Mouse (Mus musculus) embryonic facial prominence, embryonic 10.5 days (tissue): Measurements from ENCODE around the gene Sncg. TPM values are rescaled to one million over a fixed set of nuclear protein-coding genes. Genes with fewer than 3 reads are reported as not detected.
"Not testable (repeated sequence)": the region's sequence is repeated elsewhere in the genome, so short reads cannot be mapped to it uniquely, and the experiment has no call there.

ENCODE experiments used
- DNase-seq: peaks from one replicate; pipeline ENCODE4 v3.0.0-alpha.2; 2017; ENCODE audit warnings: low spot score
- H3K27ac ChIP-seq: fragments of 300-500 bp; sonication (generic); replicated peaks from 2 replicates; pipeline ENCODE4 v1.5.1; 2016; ENCODE audit warnings: mild to moderate bottlenecking
- H3K27me3 ChIP-seq: fragments of 300-500 bp; sonication (generic); replicated peaks from 2 replicates; pipeline ENCODE4 v1.6.1; 2016; ENCODE audit warnings: low read depth, mild to moderate bottlenecking; ENCODE audit not compliant: poor library complexity, severe bottlenecking
- H3K36me3 ChIP-seq: fragments of 300-500 bp; sonication (generic); replicated peaks from 2 replicates; pipeline ENCODE4 v1.6.1; 2016; ENCODE audit warnings: mild to moderate bottlenecking, moderate library complexity
- H3K4me1 ChIP-seq: fragments of 300-500 bp; sonication (generic); 2 replicates; pipeline ENCODE4 v1.6.1; 2016
- H3K4me3 ChIP-seq: fragments of 300-500 bp; sonication (generic); 2 replicates; pipeline ENCODE4 v1.5.1; 2016; ENCODE audit warnings: mild to moderate bottlenecking, moderate library complexity
- H3K9me3 ChIP-seq: fragments of 300-500 bp; sonication (generic); 2 replicates; pipeline ENCODE4 v1.6.1; 2016; ENCODE audit warnings: mild to moderate bottlenecking
- WGBS: fragments of 180-500 bp; shearing (Covaris S2); methylation state at CpG from one replicate; pipeline ENCODE4 v1.1.7; 2016; 5-methylcytosine and 5-hydroxymethylcytosine counted together
- polyA plus RNA-seq: library from polyadenylated mRNA; unstranded; fragments of >200 nt; fragmentation: Nextera tagmentation; extraction: Ambion mirVana; gene quantifications from 2 replicates; pipeline ENCODE4 v1.2.1, GENCODE M21; 2016

Gene Sncg
- polyA plus RNA-seq, 1 experiment from 2014 or later, result 44.5 TPM

DNA sequence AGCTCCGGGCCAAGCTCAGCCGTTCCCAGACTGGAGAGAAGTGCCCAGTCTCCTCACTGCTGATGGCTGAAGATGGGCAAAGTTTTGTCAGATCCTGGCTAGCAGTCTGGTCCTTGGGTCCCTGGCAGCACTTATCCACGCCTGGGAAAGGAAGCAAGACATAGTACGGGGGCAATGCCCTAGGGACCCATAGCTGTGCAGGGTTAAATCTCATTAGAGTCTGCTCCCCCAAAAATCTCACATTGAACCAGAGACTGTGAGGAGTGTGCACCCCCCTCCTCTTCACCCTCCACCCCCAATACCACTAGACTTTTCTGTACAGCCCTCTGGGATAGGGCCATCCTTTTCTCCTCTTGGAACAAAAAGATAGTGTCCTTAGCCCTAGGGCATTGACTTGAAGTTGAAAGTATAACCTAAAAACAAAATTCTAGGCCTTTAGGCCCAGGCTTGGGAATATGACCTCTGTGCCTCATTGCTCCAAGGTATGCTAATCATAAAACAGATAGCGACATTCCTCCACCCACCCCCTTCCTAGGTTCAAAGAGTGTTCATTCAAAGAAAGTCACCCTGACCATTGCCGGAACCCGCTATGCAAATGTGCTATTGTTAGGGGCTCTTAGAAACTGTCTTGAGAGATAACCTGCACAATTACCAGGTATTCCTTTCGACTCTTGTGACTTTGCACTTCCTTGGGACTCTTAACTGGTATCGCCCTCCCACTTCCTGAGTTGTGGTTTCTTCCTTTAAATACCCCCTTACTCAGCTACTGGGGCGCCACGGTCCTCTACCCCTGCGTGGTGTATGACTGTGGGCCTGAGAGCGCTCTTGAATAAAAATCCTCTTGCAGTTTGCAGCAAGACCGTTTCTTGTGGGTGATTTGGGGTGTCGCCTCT lies 10.1 kb downstream of the Sncg start:
- H3K36me3 ChIP-seq, H3K9me3 ChIP-seq, H3K27ac ChIP-seq, DNase-seq: not testable (repeated sequence)
- WGBS, result 75% methylated on average over 15 of the region's 15 CpGs
- Histone ChIP-seq H3K4me1 (peaks cover 14% of the 10 kb centered on the region), H3K4me3 (peak overlapping the region; percentile 59), H3K27me3 (peaks cover 40% of the 10 kb centered on the region)

DNA sequence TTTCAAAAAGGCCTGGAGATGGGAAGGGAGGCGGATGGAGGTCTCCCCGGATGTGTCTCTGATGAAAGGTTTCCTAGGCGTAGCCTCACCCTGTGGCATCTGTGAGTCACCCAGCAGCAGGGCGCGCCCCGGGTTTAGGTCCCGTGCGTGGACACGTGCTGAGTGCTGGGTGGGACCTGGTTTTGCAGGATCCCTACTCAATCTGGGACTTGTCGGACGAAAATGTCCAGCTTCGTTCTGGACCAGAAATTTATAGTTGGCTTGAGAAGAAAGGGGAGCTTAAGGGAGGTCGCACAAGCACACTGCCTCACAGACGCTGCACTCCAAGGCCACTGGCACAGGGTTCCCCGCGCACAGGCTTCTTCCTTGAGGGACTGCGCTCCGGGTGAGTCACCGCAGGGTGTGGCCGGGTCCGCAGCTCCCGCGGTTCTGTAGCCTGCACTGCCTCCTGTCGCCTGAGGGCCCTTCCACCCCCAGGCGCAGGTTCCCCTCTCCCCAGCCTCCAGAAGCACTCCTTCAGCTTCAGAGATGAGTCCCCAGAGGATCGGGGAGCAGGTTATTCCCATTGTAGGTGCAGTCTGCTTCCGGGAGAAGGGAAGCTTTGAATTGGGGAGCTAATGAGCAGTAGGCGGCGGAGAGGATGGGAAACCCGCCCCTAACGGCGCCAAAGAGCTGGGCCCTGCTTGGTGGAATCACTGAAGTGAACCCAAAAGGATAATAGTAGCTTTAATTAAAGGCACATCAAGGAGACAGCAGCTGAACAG lies 10.9 kb downstream of the Sncg start:
- no peaks in the 10 kb centered on the region for H3K9me3 ChIP-seq
- DNase-seq, result peak; percentile 66
- peak overlapping the region; percentile 61 for H3K27ac ChIP-seq
- H3K4me3 ChIP-seq, result peak overlapping the region; percentile 59
- H3K36me3 ChIP-seq, result no peaks in the 10 kb centered on the region
- H3K27me3 ChIP-seq, result peaks cover 40% of the 10 kb centered on the region
- WGBS, result 1% methylated on average over 32 of the region's 32 CpGs
- peaks cover 14% of the 10 kb centered on the region for H3K4me1 ChIP-seq

DNA sequence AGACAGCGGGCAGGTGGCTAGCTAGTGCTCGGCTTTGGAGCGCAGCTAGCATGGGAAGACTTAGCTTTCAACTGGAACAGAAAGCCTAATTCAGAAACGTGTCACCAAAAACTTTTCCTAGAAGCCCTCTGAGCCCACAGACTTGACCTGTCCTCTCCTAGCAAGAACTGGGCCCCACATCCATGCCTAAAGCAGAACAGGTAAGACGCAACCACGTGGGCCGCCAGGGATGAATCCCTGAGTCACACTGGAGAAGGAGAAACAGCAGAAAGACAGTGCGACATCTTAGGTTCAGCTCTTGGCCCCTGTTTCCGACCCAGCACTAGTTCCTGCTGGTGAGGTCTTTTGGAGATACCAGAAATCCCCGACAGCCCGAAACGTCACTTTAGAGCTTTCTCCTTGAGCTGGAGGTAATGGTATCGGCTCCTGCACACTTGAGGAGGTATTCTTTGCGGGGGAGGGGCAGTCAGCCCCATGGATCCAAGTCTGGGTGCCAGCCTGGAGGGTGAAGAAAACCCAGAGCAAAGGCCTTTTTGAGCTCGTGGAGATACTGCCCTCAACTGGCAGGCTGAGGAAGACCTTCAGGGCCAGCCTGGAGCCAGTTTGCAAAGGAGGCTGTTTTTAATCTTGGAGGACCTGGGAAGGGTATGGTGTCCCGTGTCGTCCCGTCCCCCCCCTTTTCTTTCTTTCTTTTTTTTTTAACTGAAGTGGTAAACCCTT lies 11.7 kb downstream of the Sncg start:
- H3K4me3 ChIP-seq, result peak overlapping the region; percentile 59
- peak; percentile 64 for DNase-seq
- 26% methylated on average over 18 of the region's 18 CpGs for WGBS
- H3K4me1 ChIP-seq, result peaks cover 14% of the 10 kb centered on the region
- peaks cover 40% of the 10 kb centered on the region for H3K27me3 ChIP-seq
- H3K36me3 ChIP-seq, result no peaks in the 10 kb centered on the region
- H3K9me3 ChIP-seq, result no peaks in the 10 kb centered on the region
- peak overlapping the region; percentile 61 for H3K27ac ChIP-seq

DNA sequence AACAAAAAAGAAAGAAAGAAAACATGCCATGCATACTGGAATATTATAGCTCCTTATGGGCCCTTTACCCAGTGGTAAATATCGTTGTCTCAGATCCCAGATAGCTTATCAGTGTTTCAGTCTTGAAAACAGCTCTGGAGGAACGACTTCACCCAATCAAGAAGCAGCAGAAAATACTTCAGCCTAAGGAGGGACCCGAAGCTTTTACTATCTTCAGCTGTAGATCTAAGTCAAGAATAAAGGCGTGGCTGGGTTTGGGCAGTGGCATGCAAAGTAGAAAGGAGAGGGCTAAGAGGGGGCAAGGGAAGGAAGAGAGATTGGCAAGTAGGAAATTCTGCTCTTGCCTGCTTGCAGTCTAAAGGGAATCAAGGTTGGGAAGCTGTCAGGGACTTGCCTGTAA lies 12.5 kb downstream of the Sncg start:
- no peak overlapping the region for H3K27ac ChIP-seq
- H3K36me3 ChIP-seq, result no peaks in the 10 kb centered on the region
- H3K4me1 ChIP-seq, result peaks cover 14% of the 10 kb centered on the region
- H3K9me3 ChIP-seq, result no peaks in the 10 kb centered on the region
- 82% methylated on average over 4 of the region's 4 CpGs for WGBS
- no peak for DNase-seq
- H3K4me3 ChIP-seq, result no peak overlapping the region
- H3K27me3 ChIP-seq, result peaks cover 40% of the 10 kb centered on the region

DNA sequence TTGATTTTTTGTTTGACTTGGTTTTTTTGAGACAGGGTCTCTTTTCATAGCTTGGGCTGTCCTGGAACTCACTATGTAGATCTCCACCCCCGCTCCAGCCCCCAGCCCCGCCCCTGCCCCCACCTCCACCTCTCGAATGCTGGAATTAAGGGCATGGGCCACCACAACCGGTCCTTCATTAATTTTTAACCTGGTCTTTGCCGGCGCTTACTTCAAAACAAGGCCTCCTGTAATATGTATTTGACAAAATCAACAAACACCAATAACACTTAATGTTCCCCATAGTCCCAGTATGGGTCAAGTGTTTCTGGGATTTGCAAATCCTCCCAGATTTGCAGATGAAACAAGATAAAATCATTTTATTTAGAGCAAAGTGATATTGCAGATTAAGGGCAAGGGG lies 14.3 kb downstream of the Sncg start:
- Histone ChIP-seq H3K9me3 (no peaks in the 10 kb centered on the region), H3K36me3 (no peaks in the 10 kb centered on the region), H3K4me3 (no peak overlapping the region), H3K4me1 (peaks cover 18% of the 10 kb centered on the region), H3K27me3 (peaks cover 40% of the 10 kb centered on the region), H3K27ac (no peak overlapping the region)
- WGBS, result 42% methylated on average over 6 of the region's 6 CpGs
- no peak for DNase-seq

DNA sequence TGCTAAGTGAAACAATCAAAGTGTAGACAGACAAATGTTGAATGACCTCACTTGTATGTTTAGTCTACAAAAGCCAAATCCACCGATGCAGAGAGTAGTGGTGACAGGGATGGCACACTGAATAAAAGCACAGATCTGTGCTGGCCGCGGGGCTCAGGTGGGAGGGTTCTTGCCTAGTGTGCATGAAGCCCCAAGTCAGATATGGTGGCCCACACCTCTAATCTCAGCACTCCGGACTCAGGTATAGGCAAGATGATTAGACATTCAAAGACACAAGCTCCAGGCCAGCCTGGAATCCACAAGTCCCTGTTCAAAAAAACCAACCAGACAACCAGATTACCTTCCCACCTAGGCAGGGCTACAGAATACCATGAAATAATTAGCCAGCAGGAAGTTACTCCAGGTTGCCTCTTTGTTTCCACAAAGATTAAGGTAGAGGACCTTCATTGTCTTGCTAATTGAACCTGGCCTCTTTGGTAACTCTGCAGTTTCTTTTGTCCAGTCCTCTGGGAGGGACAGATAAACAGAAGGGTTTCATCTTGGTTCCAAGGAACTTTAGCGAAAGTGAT lies 14.8 kb downstream of the Sncg start:
- DNase-seq, result no peak
- Histone ChIP-seq H3K4me1 (peaks cover 23% of the 10 kb centered on the region), H3K27ac (no peak overlapping the region), H3K36me3 (no peaks in the 10 kb centered on the region), H3K27me3 (peaks cover 35% of the 10 kb centered on the region), H3K4me3 (no peak overlapping the region), H3K9me3 (no peaks in the 10 kb centered on the region)
- 34% methylated on average over 5 of the region's 5 CpGs for WGBS

DNA sequence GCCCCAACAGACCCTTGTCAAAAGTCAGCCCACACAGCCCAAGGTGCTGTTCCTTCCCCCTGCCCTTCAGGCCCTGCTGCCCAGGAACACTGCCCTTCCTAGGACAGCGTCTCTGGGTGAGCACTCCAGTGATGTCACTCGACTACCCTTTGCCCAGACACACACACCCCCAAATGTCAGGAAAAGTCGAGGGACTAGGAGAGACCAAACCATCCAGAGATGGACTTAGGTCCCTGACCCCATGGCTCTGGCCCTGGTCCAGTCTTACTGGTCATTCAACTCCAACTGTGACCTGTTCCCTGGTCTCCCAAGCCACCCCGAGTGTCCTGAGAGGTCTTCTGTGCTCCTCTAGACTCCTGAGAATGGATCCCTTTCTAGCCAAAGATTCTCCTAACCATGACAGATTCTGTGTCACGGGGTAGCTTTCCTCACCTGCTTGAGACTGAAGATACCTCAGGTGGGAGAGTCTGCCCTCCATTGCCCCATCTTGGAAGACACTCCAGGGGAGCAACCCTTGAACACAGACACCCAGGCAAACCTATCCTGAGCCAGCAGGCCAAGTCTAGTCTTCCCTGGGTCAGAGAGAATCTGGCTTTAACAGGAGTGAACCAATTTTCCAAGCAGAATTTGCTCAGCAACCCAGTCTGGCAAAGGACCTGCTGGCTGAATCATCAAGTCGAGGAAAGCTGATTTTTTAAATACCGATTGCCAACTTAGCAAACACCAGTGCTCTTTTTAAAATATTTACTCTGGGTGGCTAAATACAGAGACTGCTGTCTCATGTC lies 16.7 kb downstream of the Sncg start:
- Histone ChIP-seq H3K36me3 (no peaks in the 10 kb centered on the region), H3K9me3 (no peaks in the 10 kb centered on the region), H3K4me1 (peaks cover 11% of the 10 kb centered on the region), H3K4me3 (no peak overlapping the region), H3K27ac (no peak overlapping the region), H3K27me3 (peaks cover 17% of the 10 kb centered on the region)
- 80% methylated on average over 7 of the region's 7 CpGs for WGBS
- no peak for DNase-seq

DNA sequence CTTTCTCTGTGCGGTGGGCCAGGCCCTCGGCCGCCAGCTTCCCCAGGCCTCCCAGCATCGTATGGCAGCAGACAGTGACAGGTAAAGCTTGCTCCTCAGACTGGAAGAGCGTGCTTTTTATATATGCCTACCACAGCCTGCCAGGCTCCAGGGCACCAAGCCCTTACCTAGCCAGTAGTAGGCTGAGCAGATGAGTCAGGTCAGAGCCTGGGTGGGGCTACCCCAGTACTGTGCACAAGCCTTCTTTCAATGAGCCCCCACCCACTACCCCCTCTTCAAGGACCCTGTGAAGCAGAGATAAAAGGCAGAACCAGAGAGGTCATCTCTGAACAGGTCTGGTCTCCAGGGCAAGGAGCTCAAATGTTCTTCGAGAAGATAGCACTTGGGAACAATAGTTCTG lies 19.3 kb downstream of the Sncg start, which contains the start of gene Fam25c:
Gene Fam25c, minus strand, starts transcription at position 133 of the 400 bp plus-strand sequence.
- H3K27ac ChIP-seq, result peak within 1 kb of the TSS; percentile 19; the same call in 1 of the 2 replicates
- WGBS, result 76% methylated on average over 6 of the region's 6 CpGs

DNA sequence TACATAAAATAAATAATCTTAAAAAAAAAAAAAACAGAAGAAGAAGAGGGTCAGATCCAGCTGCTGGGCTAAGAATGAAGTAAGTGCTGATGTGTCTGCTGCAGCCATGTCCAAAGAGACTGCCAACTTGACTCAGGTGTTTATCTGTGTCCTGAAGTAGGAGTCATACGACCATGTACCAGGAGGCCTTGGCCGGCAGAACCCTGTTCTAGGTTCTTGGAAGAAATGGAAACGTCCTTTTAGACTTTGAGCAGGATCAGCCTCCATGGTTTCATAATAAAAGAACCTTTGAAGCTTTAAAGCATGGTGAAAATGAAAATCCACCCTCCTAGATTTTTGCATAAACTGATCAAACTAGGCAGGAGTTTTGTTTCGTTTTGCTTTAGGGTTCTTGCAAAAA lies 20.1 kb downstream of the Sncg start:
- WGBS, result 89% methylated on average over 4 of the region's 4 CpGs
- DNase-seq, result no peak

More for the DNA sequence above, 19.3 kb downstream of the Sncg start, which contains the start of gene Fam25c:
- Histone ChIP-seq H3K27me3 (no peaks in the 10 kb centered on the region; the same call in 1 of the 2 replicates), H3K9me3 (no peaks in the 10 kb centered on the region), H3K4me1 (peaks cover 14% of the 10 kb centered on the region), H3K4me3 (no peak within 1 kb of the TSS), H3K36me3 (no peaks in the 10 kb centered on the region)
- no peak for DNase-seq

DNA sequence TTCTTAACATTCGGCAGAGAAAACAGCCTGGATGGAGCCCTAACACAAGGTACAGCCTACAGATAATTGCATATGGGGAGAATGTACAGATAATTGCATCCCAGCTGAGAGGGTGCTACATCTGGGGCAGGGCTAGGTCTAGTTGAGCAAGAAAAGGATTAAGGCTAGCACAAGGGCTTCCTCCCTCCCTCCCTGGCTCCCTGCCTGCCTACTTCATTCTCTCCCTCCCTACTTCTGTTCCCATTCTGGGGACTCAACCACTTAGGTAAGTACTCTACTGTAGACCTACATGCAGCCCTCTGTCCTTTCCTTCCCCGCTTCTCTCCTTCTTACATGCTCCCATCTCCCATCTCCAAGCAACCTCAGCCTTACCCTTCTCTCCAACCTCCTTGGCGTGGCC lies 21.3 kb downstream of the Sncg start:
- no peak overlapping the region for H3K4me3 ChIP-seq
- H3K4me1 ChIP-seq, result peaks cover 14% of the 10 kb centered on the region
- H3K9me3 ChIP-seq, result no peaks in the 10 kb centered on the region
- no peaks in the 10 kb centered on the region for H3K36me3 ChIP-seq
- DNase-seq, result no peak
- H3K27me3 ChIP-seq, result no peaks in the 10 kb centered on the region
- 91% methylated on average over 3 of the region's 3 CpGs for WGBS
- H3K27ac ChIP-seq, result no peak overlapping the region

More for the DNA sequence above, 20.1 kb downstream of the Sncg start:
- Histone ChIP-seq H3K4me1 (peaks cover 14% of the 10 kb centered on the region), H3K27me3 (no peaks in the 10 kb centered on the region), H3K27ac (no peak overlapping the region), H3K4me3 (no peak overlapping the region), H3K9me3 (no peaks in the 10 kb centered on the region), H3K36me3 (no peaks in the 10 kb centered on the region)

DNA sequence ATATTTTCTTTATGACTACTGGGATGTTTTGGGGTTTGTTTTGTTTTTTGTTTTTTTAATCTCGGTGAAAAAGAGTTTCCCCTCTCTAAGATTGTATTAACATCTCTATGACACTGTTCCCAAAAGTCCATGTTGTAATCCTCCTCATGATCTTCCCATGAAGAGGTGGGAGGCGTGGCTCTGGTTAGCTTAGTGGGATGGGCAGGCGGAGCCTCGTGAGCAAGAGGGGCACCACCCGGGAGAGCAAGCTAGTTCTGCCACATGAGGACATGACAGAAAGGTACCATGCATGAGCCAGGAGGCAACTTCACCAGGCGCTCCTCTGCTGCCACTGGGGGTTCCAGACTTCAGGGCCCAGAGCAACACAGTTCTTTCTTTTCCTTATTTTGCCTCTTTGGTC lies 22.1 kb downstream of the Sncg start:
- Histone ChIP-seq H3K27me3 (no peaks in the 10 kb centered on the region), H3K4me1 (peaks cover 14% of the 10 kb centered on the region), H3K4me3 (no peak overlapping the region), H3K27ac (no peak overlapping the region), H3K36me3 (no peaks in the 10 kb centered on the region), H3K9me3 (no peaks in the 10 kb centered on the region)
- no peak for DNase-seq
- WGBS, result 74% methylated on average over 6 of the region's 6 CpGs
